ENCODE assay signal across 28 mouse cellular contexts in genomic region chr12:25319846-25320245, GRCm38 (mm10).
DNase-seq lines count a peak whose midpoint lies in the region; ATAC-seq and TF ChIP-seq lines count a peak whose summit lies in the region.
"Had no signal": no experiment of that assay in that cellular context is flagged by ENCODE, and none has a peak within 500 bp of the region (broad histone marks: within the 10 kb centered on the region; RNA-seq: fewer than 3 reads in every experiment).

No protein-coding gene starts in this region.

- intact Hi-C loops in heart, postnatal 25 days (cut with DNase I): no loop called here

- WGBS in liver, postnatal 0 days (ENCODE audit: insufficient replicate concordance): 39% methylated on average over 2 of the region's 2 CpGs
- 60% methylated on average over 2 of the region's 2 CpGs for WGBS in liver, embryonic 11.5 days

- no peaks in the 10 kb centered on the region for H3K27me3 ChIP-seq in liver, postnatal 0 days (ENCODE audit: insufficient read depth, low read length)
- H3K27me3 ChIP-seq in liver, embryonic 11.5 days (replicated peaks; ENCODE audit: control insufficient read depth, insufficient read depth, low read length): no peaks in the 10 kb centered on the region
- H3K27me3 ChIP-seq: forebrain, embryonic 12.5 days; hindbrain, embryonic 15.5 days; neural tube, embryonic 15.5 days; stomach, embryonic 15.5 days had no signal

- H3K27ac ChIP-seq in liver, postnatal 0 days (ENCODE audit: low read depth): peak overlapping the region; percentile 44; the same call in 1 of the 2 replicates
- no peak overlapping the region for H3K27ac ChIP-seq in liver, embryonic 11.5 days (ENCODE audit: low read depth, low read length)
- H3K27ac ChIP-seq: forebrain, embryonic 12.5 days; hindbrain, embryonic 15.5 days; neural tube, embryonic 15.5 days; stomach, embryonic 15.5 days had no signal

- no peak for TF ChIP-seq CTCF in liver, postnatal 0 days (IDR thresholded peaks at IDR 0.05; ENCODE audit: low read depth)

- no peak overlapping the region for H3K9ac ChIP-seq in liver, postnatal 0 days (replicated peaks)
- no peak overlapping the region for H3K9ac ChIP-seq in liver, embryonic 11.5 days (ENCODE audit: low read depth, low read length)
- H3K9ac ChIP-seq: forebrain, embryonic 12.5 days; forebrain, postnatal 0 days; hindbrain, embryonic 15.5 days; neural tube, embryonic 15.5 days; stomach, embryonic 15.5 days had no signal

- H3K4me2 ChIP-seq in liver, postnatal 0 days (ENCODE audit: low read depth, low read length): no peak overlapping the region
- no peak overlapping the region for H3K4me2 ChIP-seq in liver, embryonic 11.5 days
- H3K4me2 ChIP-seq: forebrain, embryonic 12.5 days; hindbrain, embryonic 15.5 days; neural tube, embryonic 15.5 days; stomach, embryonic 15.5 days had no signal

- no peaks in the 10 kb centered on the region for H3K4me1 ChIP-seq in liver, postnatal 0 days (ENCODE audit: insufficient read depth)
- no peaks in the 10 kb centered on the region; the same call in 1 of the 2 replicates for H3K4me1 ChIP-seq in liver, embryonic 11.5 days (replicated peaks; ENCODE audit: control insufficient read depth, insufficient read depth, low read length)
- H3K4me1 ChIP-seq: forebrain, embryonic 12.5 days; hindbrain, embryonic 15.5 days; neural tube, embryonic 15.5 days; stomach, embryonic 15.5 days had no signal

- no peaks in the 10 kb centered on the region for H3K36me3 ChIP-seq in liver, postnatal 0 days (replicated peaks; ENCODE audit: insufficient read depth, low read length)
- no peaks in the 10 kb centered on the region for H3K36me3 ChIP-seq in liver, embryonic 11.5 days (ENCODE audit: control insufficient read depth, insufficient read depth, low read length)
- H3K36me3 ChIP-seq: forebrain, embryonic 12.5 days; hindbrain, embryonic 15.5 days; neural tube, embryonic 15.5 days; stomach, embryonic 15.5 days had no signal

- no peak for ATAC-seq in liver, postnatal 0 days
- ATAC-seq in liver, embryonic 11.5 days (replicated peaks; ENCODE audit: low FRiP score): no peak
- peak; percentile 91 for ATAC-seq in granulocyte monocyte progenitor cell, adult 5-6 weeks (replicated peaks; ENCODE audit: poor library complexity, severe bottlenecking)
- peak; percentile 78 for ATAC-seq in monocyte, adult 5-6 weeks (replicated peaks; ENCODE audit: insufficient number of reproducible peaks, low FRiP score, low TSS enrichment, poor library complexity, severe bottlenecking)
- ATAC-seq: CD4-positive, CD25-positive, alpha-beta regulatory T cell, adult 4 months; forebrain, postnatal 0 days; inflammation-experienced regulatory T-cells, adult 6 months had no signal

- no peaks in the 10 kb centered on the region for H3K9me3 ChIP-seq in liver, postnatal 0 days (ENCODE audit: low read length)
- H3K9me3 ChIP-seq in liver, embryonic 11.5 days (ENCODE audit: control insufficient read depth, low read length): no peaks in the 10 kb centered on the region
- H3K9me3 ChIP-seq: forebrain, embryonic 12.5 days; hindbrain, embryonic 15.5 days; neural tube, embryonic 15.5 days; stomach, embryonic 15.5 days had no signal

- TF ChIP-seq EP300 in liver, postnatal 0 days (IDR thresholded peaks at IDR 0.05; ENCODE audit: low read depth): no peak

- no peak for DNase-seq in liver, postnatal 0 days
- no peak for DNase-seq in liver, embryonic 11.5 days (ENCODE audit: low spot score)
- DNase-seq in A20 (ENCODE audit: low read depth, low spot score): peak; percentile 44
- no peak for DNase-seq in cerebellum, postnatal 36 days
- no peak for DNase-seq in frontal cortex, postnatal 25 days (ENCODE audit: low spot score in 2 of 2)
- DNase-seq in heart, postnatal 25 days (ENCODE audit: low spot score): no peak
- DNase-seq: adrenal gland, postnatal 25 days; cerebellum, adult 2 months; cerebellum, postnatal 25 days; forebrain, postnatal 0 days; gastrocnemius, postnatal 10 days; heart, postnatal 4 days; kidney, adult 11 months; kidney, postnatal 14 days; liver; lung, adult 2 months; lung, postnatal 14 days; midbrain, embryonic 14.5 days; right cerebral cortex, postnatal 4 days had no signal

- H3K4me3 ChIP-seq in liver, postnatal 0 days (ENCODE audit: low read depth, low read length): no peak overlapping the region
- H3K4me3 ChIP-seq in liver, embryonic 11.5 days (ENCODE audit: low read depth, low read length): no peak overlapping the region
- H3K4me3 ChIP-seq: erythroblast, embryonic 14.5 days; forebrain, embryonic 12.5 days; hindbrain, embryonic 15.5 days; neural tube, embryonic 15.5 days; stomach, embryonic 15.5 days had no signal

Comparison
In these comparisons a context has a peak if more than half of its experiments do, and no peak if none do; other contexts are left out.
1. ATAC-seq: peak in granulocyte monocyte progenitor cell, adult 5-6 weeks (single experiment) and monocyte, adult 5-6 weeks (single experiment); none in liver, postnatal 0 days (single experiment) and liver, embryonic 11.5 days (single experiment).